Mouse (Mus musculus) G1E (cell line): ENCODE data around the gene Stx1a.

Experiments used
- CTCF ChIP-seq: IDR thresholded peaks from 2 replicates; pipeline ENCODE4 v1.5.1; 2012; ENCODE audit warnings: low read depth, low read length, inconsistent platforms, mixed read lengths
- GATA1 ChIP-seq: IDR thresholded peaks from 2 replicates; pipeline ENCODE4 v1.6.1; 2012; ENCODE audit warnings: borderline replicate concordance, low read length, inconsistent platforms, mixed read lengths
- GATA2 ChIP-seq: IDR thresholded peaks from 2 replicates; pipeline ENCODE4 v1.6.1; 2012; ENCODE audit warnings: low read depth, low read length, inconsistent platforms, borderline replicate concordance
- POLR2AphosphoS5 ChIP-seq: IDR thresholded peaks from 2 replicates; pipeline ENCODE4 v1.6.1; 2012; ENCODE audit warnings: low read depth, low read length, inconsistent platforms; ENCODE audit not compliant: insufficient replicate concordance
- TAL1 ChIP-seq: conservative IDR thresholded peaks from 2 replicates; pipeline ENCODE4 v1.6.1; 2012; ENCODE audit warnings: low read depth, low read length, inconsistent platforms, mixed read lengths

GRCm38 (mm10) chr5:135086871-135087270 lies 63.6 kb downstream of the Stx1a start:
- TF ChIP-seq CTCF (no peak), GATA1 (no peak), GATA2 (no peak), POLR2AphosphoS5 (no peak), TAL1 (no peak)
